Mouse (Mus musculus): ENCODE measurements around the gene Epb41l5. TPM values are rescaled to one million over a fixed set of nuclear protein-coding genes. Genes with fewer than 3 reads are reported as not detected.

Gene Epb41l5
- polyA plus RNA-seq, 1 experiment, result 5.4 TPM

DNA sequence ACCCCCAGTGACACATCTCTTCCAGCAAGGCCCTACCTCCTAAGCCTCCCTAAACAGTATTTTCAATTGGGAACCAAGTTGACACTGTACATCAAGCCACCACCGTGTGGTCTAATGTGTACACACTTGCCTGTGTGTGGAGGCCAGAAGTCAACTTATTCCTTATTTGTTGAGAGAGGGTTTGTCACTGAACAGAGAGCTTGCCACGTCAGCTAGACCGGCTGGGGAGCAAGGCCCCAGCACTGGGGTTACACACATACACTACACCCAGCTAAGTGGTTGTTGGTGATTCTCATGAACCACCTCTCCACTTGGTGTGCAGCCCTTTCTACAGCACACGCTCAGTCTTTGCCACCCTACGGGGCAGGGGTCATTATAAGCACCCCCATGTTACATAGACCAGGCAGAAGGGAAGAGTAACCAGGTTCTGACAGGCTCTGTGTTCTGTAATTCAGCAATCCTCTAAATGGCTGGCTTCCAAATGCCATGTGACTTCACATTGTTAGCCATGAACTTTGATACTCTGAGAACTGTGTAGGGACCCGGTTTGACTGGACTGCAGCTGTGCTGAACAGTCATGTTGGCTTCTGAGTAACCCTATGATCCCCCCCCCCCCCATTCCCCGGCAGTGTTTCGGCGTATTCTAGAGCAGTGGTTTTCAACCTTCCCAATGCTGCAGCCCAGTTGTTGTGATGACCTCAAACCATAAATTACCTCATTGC lies 107.8 kb downstream of the Epb41l5 start:
- TF ChIP-seq CTCF (IDR thresholded peaks at IDR 0.05; ENCODE audit: extremely low read depth, insufficient read depth, low read length) (no peak), POLR2A (IDR thresholded peaks at IDR 0.05; ENCODE audit: extremely low read depth, insufficient read depth, low read length) (no peak)
- H3K27ac ChIP-seq (ENCODE audit: insufficient read depth, low read length), result no peak overlapping the region
- H3K4me1 ChIP-seq (ENCODE audit: control insufficient read depth, insufficient read depth, low read length), result no peaks in the 10 kb centered on the region
- no peak overlapping the region for H3K4me3 ChIP-seq (ENCODE audit: insufficient read depth, low read length)

DNA sequence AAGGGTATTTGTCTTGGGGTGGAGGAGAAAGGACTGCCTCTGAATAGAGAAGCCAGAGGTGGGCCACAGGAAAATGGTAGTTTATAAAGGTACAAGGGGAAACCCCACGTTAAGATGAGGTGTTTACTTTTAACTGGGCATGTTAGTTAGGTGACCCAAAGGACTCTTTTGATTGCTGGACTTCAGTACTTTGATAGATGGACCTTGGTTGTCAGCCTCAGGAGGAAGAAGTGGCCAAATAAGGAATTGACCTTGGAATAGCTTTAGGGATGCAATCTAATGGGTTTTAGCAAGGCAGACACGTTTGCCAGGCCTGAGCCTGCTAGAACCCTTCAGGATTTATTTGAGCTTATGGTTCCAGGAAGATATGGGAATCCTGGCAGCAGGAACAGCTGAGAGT lies 109.5 kb downstream of the Epb41l5 start:
- TF ChIP-seq POLR2A (IDR thresholded peaks at IDR 0.05; ENCODE audit: extremely low read depth, insufficient read depth, low read length), result no peak
- TF ChIP-seq CTCF (IDR thresholded peaks at IDR 0.05; ENCODE audit: extremely low read depth, insufficient read depth, low read length), result no peak
- H3K4me1 ChIP-seq (ENCODE audit: control insufficient read depth, insufficient read depth, low read length), result no peaks in the 10 kb centered on the region
- H3K27ac ChIP-seq (ENCODE audit: insufficient read depth, low read length), result no peak overlapping the region
- H3K4me3 ChIP-seq (ENCODE audit: insufficient read depth, low read length), result no peak overlapping the region

DNA sequence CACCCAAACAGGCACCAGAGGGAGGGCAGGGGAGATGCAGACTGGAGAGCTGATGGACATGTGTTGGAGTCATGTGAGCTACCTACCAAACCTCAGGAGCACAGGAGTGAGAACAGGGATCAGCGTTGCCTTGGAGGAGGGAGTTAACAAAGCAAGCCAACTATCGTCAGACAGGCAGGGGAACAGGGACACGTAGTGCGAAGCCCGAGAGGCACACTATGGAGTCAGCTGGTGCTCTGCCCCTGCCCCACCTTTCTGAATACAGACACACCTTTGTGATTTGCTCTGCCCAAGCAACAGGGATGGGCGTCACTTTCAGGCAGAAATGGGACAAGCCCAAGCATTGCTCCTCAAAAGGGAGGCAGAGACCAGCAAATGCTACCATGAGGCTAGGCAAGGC lies 111.1 kb downstream of the Epb41l5 start:
- TF ChIP-seq CTCF (IDR thresholded peaks at IDR 0.05; ENCODE audit: extremely low read depth, insufficient read depth, low read length) (no peak), POLR2A (IDR thresholded peaks at IDR 0.05; ENCODE audit: extremely low read depth, insufficient read depth, low read length) (no peak)
- Histone ChIP-seq H3K4me1 (ENCODE audit: control insufficient read depth, insufficient read depth, low read length) (no peaks in the 10 kb centered on the region), H3K27ac (ENCODE audit: insufficient read depth, low read length) (no peak overlapping the region), H3K4me3 (ENCODE audit: insufficient read depth, low read length) (no peak overlapping the region)

DNA sequence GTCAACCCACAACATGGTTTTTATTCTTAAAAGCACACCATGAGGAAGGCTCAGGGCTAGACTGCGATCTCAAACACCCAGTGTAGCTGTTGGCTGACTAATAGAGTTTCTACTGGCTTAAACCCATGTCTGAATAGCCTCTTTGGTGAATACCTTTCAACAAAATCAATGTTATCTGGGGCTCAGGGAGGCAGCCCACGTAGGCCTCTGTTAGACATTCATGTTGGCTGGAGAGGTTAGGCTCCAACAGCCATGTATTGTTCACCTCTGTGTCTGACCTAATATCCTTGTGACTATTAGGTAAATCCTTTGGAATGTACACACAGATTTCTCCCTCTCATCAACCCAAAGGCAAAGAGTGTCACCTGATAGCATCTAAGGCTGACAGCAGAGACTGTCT lies 112.7 kb downstream of the Epb41l5 start:
- Histone ChIP-seq H3K4me3 (ENCODE audit: insufficient read depth, low read length) (no peak overlapping the region), H3K27ac (ENCODE audit: insufficient read depth, low read length) (no peak overlapping the region), H3K4me1 (ENCODE audit: control insufficient read depth, insufficient read depth, low read length) (no peaks in the 10 kb centered on the region)
- TF ChIP-seq POLR2A (IDR thresholded peaks at IDR 0.05; ENCODE audit: extremely low read depth, insufficient read depth, low read length) (no peak), CTCF (IDR thresholded peaks at IDR 0.05; ENCODE audit: extremely low read depth, insufficient read depth, low read length) (no peak)

DNA sequence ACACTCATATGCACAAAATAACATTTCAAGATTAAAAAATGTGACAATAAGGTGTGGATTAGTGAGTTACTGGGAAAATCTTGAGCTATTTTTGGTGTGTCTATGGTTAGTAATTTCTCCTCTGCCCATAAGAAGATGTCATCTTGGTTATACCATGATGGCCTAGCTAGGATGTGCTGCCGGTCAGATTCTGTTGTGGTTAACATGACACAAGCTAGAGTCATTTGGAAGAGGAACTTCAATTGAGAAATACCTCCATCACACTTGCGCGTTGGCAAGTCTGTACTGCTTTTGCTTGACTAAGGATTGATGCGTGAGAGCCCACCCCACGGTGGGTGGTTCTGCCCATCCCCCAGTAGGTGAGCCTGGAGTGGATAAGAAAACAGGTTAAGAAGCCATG lies 114.5 kb downstream of the Epb41l5 start:
- no peak for TF ChIP-seq POLR2A (IDR thresholded peaks at IDR 0.05; ENCODE audit: extremely low read depth, insufficient read depth, low read length)
- no peak for TF ChIP-seq CTCF (IDR thresholded peaks at IDR 0.05; ENCODE audit: extremely low read depth, insufficient read depth, low read length)
- Histone ChIP-seq H3K4me3 (ENCODE audit: insufficient read depth, low read length) (no peak overlapping the region), H3K4me1 (ENCODE audit: control insufficient read depth, insufficient read depth, low read length) (no peaks in the 10 kb centered on the region), H3K27ac (ENCODE audit: insufficient read depth, low read length) (no peak overlapping the region)

DNA sequence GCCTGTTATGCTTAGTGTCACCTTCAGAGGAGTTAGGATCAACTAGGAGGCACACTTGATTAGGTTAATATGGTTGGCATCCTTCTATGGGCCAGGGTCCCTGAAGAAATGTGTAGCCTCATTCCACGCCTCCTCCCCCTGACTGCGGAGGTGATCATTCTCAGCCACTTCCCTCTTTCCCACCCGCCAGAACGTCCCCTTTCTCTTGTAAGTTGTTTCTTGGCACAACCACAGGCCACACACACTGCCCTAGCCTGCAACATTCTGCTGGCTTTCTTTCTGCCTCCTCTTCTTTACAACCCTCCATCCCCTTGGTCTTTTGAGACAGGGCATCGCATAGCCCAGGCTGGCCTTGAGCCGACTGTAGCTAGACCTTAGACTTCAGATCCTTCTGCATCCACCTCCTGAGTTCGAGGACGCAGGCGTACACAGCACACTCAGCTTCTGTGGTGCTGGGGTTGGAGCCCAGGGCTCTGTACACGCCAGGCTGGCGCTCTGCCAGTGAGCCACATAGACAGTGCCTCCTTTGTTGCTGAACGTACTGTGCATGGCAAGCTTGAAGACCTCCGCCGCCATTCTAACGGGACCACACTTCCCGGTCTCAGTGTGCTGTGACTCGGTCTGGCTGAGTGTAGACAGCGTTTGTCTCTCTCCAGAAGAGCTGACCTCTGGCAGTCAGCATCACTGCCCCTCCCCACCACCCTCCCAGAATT lies 115.6 kb downstream of the Epb41l5 start:
- no peaks in the 10 kb centered on the region for H3K4me1 ChIP-seq (ENCODE audit: control insufficient read depth, insufficient read depth, low read length)
- no peak for TF ChIP-seq POLR2A (IDR thresholded peaks at IDR 0.05; ENCODE audit: extremely low read depth, insufficient read depth, low read length)
- TF ChIP-seq CTCF (IDR thresholded peaks at IDR 0.05; ENCODE audit: extremely low read depth, insufficient read depth, low read length), result no peak
- no peak overlapping the region for H3K27ac ChIP-seq (ENCODE audit: insufficient read depth, low read length)
- no peak overlapping the region for H3K4me3 ChIP-seq (ENCODE audit: insufficient read depth, low read length)

DNA sequence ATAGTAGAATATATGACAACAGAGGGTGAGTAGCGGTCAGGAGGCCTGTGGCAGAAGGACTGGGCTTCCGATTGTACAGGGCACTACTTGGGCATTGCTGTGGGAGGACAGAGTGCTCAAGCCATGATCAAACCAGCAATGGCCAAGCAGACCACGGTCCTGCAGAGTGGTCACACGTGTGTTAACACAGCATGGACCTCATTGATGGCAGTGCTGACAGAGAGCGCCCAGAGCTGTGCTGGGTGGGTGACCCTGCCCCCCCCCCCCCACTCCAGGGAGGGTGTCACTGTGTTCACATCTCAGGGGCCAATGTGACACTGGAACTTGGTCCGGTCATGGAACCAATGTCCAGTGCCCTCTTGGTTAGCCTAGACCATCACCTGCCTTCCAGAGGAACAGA lies 116.6 kb downstream of the Epb41l5 start:
- TF ChIP-seq POLR2A (IDR thresholded peaks at IDR 0.05; ENCODE audit: extremely low read depth, insufficient read depth, low read length), result no peak
- no peak for TF ChIP-seq CTCF (IDR thresholded peaks at IDR 0.05; ENCODE audit: extremely low read depth, insufficient read depth, low read length)
- Histone ChIP-seq H3K4me1 (ENCODE audit: control insufficient read depth, insufficient read depth, low read length) (no peaks in the 10 kb centered on the region), H3K27ac (ENCODE audit: insufficient read depth, low read length) (no peak overlapping the region), H3K4me3 (ENCODE audit: insufficient read depth, low read length) (no peak overlapping the region)

DNA sequence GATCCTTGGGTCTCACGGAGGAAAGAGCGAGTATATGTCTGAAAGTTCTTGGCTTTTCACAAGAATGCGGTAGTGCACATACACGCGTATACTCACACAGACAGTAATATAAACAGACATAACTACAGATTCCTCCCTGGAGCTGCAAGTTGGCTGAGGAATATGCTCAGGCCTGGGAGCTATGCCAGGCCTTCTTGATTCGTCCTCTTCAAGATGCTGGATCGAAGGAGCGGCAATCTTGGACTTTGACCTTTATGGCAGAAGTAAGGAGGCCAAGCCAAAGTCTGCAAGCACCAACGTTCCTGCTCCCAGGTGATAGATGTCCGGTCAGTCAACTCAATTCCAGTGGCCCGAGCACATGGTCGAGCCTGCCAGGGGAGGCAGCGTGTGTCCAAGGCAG lies 117.9 kb downstream of the Epb41l5 start:
- no peaks in the 10 kb centered on the region for H3K4me1 ChIP-seq (ENCODE audit: control insufficient read depth, insufficient read depth, low read length)
- no peak overlapping the region for H3K4me3 ChIP-seq (ENCODE audit: insufficient read depth, low read length)
- TF ChIP-seq POLR2A (IDR thresholded peaks at IDR 0.05; ENCODE audit: extremely low read depth, insufficient read depth, low read length), result no peak
- H3K27ac ChIP-seq (ENCODE audit: insufficient read depth, low read length), result no peak overlapping the region

DNA sequence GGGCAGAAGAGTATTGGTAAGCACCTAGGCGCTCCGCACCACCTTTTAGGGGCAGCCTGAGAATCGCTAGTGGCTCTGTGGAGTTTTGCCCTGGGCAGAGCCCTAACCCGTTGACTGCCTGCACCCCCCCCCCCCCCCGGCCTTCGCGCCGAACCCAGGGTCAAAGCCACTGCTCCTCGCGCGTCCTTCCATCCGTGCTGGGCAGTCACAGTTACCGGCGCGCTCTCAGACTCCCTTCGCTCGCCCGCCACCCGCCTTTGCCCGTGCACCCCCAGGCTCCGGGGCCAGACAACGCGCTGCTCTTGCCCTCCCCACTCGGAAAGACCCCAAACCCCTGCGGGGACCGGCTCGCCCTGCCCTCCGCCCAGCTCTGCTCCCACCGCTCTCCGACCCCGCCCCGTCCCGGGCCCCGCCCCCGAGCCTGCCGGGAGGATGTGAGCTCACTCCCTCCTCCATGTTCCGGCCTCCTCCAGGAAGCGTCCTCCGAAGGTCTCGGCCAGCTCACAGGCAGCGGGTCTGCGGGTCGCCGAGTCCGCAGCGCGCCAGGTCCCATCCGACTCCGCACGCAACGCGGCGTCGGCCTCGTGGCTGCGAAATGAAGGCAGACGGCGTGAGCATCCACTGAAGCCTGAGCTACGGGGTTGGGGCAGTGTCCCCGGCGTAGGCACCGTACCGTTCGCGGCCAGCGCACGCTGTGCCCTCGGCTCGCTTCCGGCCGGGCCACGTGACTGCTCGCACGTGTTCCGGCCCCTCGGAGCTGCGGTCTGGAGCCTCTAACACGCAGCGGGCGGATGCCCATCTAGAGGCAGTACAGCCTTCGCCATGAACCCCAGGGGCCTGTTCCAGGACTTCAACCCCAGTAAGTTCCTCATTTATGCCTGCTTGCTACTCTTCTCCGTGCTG lies 122.9 kb downstream of the Epb41l5 start, which contains the start of gene Tmem185b:
Gene Tmem185b (plus strand): TSS at position 472 of the 903 bp plus-strand sequence.
- H3K27ac ChIP-seq (ENCODE audit: insufficient read depth, low read length), result peak within 1 kb of the TSS; percentile 61
- peak within 1 kb of the TSS; percentile 79 for H3K4me3 ChIP-seq (ENCODE audit: insufficient read depth, low read length)
- H3K4me1 ChIP-seq (ENCODE audit: control insufficient read depth, insufficient read depth, low read length), result no peaks in the 10 kb centered on the region
- TF ChIP-seq CTCF (IDR thresholded peaks at IDR 0.05; ENCODE audit: extremely low read depth, insufficient read depth, low read length), result no peak
- peak; percentile 63 for TF ChIP-seq POLR2A (IDR thresholded peaks at IDR 0.05; ENCODE audit: extremely low read depth, insufficient read depth, low read length)

All from cortical plate, adult 2 months (tissue).